Mouse (Mus musculus) R1 (cell line): ENCODE measurements around the gene Commd1.

Source experiments
- DNase-seq: peaks from one replicate; pipeline ENCODE4 v3.0.0-alpha.2; 2018; ENCODE audit warnings: low read depth, low spot score

Gene Commd1

DNA sequence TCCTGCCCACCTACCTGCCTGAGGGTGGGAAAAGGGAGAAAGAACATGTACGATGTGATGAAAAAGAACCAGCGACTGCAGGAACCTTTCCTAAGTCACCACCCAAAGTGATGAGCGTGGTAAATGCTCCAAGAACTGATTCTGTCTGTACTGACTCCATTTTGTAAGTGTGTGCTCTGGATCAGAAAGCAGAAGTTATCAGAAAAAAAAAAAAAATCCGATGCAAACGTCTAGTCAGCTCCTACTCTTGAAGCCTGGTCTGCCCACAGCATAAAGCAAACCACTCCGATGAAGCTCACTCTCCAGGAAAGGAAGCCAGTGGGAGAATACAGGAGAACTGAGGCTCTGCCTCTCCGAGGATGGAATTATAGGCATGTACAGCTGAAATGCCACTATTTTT lies 29.5 kb downstream of the Commd1 start:
- DNase-seq, result no peak

GRCm38 (mm10) chr11:22950131-22950530 lies 32.1 kb downstream of the Commd1 start:
- peak; percentile 85 for DNase-seq

DNA sequence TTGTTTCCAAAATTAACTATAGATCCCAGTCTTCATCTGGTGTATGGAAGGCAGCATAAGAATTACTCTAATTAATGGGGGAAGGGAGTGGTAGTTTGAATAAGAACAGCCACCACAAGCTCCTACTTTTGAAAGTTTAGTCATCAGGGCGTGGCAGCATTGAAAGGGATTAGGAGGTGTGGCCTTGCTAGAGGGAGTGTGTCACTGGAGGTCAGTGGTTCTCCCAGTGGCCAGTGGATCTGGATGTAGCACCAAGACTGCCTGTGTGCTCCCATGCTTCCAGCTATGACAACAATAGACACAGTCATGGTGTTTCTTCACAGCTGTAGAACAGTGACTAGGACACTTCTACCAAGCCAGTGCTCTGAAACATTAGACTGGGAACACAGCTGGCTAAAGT lies 33.1 kb downstream of the Commd1 start:
- DNase-seq, result peak; percentile 94

DNA sequence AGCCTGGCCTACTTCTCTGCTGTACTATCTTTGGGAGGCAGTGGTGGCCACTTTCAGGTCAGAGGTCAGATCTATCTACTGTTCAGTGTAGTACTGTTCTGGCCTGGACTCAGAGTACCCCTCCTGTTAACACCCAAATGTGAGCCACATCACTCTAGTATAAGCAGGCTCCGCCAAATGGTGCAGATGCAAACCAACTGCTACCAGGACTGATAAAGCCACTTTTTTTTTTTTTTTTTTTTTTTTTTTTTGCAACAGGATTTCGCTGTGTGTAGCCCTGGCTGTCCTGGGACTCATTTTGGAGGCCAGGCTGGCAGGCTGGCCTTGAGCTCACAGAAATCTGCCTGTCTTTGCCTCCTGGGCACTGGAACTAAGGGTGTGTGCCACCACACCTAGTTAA lies 43.2 kb downstream of the Commd1 start:
- no peak for DNase-seq

DNA sequence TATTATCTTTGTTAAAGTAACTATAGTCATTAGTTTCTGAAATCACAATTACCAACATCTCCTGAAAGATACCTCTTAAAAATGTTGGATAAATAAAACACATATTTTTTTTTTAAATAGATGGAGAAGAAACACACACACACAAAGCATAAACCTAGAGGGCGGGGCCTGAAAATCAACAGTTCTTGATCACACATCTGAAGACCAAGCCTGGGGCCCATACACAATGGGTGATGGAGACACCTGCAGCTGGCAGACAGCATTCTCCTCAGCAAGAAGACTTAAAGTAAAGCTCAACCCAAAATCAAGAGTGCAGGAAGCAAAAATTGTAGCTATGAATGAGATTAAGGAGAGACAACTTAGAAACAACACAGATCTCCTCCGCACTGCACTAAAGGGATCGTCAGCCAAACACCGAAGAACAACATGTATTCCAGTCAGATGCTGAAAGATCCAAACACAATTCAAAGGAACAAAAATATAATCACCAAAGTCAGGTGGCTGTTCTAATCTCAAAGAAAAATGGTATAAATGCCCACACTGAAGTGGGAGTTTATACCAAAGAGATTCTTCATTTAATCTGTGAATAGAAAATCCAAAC lies 44.4 kb downstream of the Commd1 start:
- no peak for DNase-seq

- DNase-seq, result peak; percentile 66
Measured at GRCm38 (mm10) chr11:22936446-22937125, 45.6 kb downstream of the Commd1 start.

DNA sequence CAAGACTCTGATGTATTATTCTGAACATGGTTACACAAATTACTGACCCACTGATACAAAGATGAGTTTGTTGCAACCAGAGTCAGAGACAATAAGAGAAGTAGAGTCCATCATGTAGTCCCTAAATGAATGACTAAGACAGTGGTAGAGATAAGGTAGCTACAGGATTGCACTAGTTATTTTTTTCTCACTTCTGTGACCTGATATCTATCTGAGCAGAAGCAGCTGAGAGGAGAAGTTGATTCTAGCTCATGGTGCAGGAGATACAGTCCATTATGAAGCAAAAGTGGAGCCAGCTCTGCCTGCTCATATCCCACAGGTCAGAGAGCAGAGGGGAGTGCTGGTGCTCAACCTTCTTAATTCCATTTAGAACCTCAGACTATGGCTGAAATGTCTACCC lies 50.0 kb downstream of the Commd1 start:
- DNase-seq, result no peak

- DNase-seq, result no peak
Measured at GRCm38 (mm10) chr11:22931320-22931905, 50.8 kb downstream of the Commd1 start.

DNA sequence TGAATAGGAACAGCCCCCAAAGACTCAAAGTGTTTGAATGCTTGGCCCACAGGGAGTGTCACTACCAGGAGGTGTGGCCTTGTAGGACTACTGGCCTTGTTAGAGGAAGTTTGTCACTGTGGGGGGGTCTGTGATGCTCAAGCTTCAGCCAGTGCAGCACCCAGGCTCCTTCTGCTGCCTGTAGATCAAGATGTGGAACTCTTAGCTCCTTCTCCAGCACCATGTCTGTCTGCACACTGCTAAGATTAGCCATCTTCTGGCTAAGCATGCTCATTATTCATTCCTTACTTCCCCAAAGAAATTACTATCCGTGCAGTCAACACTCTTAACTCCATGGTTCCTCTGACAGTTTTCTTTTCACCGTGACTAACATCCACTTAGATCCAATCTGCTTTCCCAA lies 52.1 kb downstream of the Commd1 start:
- DNase-seq, result no peak

DNA sequence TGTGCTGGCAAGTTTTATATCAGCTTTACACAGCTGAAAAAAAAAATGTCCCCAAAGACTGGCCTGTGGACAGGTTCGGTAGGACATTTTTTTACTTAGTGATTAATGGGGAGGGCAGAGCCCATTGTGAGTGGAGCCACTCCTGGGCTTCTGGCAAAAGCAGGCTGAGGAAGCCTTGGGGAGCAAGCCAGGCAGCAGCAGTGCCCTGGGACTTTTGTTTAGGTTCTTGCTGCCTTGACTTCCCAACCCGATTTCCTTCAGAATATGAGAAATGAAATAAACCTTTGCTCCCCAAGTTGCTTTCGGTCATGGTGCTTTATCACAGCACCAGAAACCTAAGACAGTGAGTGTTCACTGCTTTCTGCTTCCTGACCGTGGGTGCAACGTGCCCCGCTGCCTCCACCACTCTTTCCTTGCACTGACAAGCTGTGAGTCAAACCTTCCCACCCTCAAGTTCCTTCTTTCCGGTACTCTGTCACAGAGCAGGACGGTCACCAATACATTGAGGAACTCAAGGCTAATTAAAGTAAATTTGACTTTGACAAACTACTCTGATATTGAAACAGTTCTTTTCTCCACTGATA lies 53.5 kb downstream of the Commd1 start:
- DNase-seq, result no peak

- DNase-seq, result no peak
Measured at GRCm38 (mm10) chr11:22923606-22924005, 58.6 kb downstream of the Commd1 start.

GRCm38 (mm10) chr11:22922546-22922945 lies 59.6 kb downstream of the Commd1 start:
- DNase-seq, result no peak

- no peak for DNase-seq
Measured at GRCm38 (mm10) chr11:22919336-22919735, 62.8 kb downstream of the Commd1 start.

DNA sequence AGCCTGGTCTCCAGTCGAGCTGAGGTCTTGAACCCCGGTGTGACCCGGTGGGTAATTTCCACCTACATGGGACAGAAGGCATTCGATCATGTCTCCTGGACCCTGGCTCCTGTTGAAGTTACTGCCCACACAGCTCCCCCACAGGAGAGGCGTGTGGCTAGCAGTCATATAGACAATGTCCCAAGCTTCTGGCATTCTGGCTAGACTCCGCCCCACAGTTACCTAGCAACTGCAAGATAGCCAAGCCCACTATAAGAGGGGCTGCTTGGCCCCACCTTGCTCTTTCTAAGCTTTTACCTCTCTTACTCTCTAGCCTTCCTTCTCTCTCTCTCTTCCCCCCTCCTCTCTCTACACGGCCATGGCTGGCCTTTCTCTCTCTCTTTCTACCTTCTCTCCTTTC lies 64.4 kb downstream of the Commd1 start:
- DNase-seq, result peak; percentile 86

DNA sequence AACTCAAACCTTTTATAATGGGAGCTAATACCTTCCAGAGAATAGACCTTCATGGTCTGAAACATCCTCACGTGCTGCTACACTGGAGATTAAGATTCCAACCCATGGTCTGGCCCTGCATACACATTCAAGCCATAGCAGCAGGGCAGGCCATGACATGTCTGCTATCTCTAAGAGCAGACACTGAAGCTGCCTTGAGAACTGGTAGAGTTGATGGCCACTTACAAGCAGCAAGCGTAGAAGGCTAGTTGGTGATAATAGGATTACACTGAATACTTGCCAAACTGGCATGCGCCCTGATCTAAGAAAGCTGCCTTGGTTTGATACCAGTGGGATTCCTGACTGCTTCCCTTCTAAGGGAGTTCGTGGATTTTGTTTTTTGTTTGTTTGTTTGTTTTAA lies 68.4 kb downstream of the Commd1 start:
- no peak for DNase-seq

DNA sequence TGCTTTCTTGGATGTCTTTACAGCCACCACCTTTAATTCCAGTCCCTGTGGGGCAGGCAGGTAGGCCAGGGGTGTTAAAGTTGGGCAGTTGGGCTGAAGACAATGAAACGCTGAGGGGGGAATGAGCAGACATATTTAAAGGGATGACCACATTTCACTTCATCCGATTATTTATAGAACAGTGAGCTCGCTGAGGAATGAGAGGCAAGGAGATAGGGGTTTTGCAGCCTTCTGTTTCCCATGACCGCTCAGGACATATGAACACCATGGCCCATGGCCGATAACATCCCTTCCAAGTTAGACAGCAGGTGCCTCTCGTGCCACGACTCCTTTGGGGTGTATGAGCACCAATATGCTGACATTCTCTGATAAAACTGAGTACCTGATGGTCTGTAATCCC lies 70.4 kb downstream of the Commd1 start:
- DNase-seq, result no peak

- DNase-seq, result no peak
Measured at GRCm38 (mm10) chr11:22906453-22906865, 75.7 kb downstream of the Commd1 start.

DNA sequence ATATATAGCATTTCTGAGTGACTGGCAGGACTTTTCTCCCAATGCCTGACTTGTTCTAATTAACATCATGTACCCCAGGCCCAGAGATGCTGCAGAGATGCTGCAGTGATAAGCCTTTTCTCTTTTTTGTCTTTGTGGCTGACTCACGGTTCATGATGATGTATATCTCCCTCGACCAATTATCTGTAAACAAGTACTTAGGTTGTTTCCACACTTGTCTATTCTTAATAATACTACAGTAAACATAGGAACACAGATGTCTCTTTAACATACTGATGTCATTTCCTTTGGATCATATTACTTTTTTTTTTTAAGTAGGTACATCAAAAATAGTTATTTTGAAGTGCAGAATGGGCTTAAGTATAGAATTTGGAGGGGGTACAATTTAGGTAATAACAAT lies 79.3 kb downstream of the Commd1 start:
- DNase-seq, result no peak

DNA sequence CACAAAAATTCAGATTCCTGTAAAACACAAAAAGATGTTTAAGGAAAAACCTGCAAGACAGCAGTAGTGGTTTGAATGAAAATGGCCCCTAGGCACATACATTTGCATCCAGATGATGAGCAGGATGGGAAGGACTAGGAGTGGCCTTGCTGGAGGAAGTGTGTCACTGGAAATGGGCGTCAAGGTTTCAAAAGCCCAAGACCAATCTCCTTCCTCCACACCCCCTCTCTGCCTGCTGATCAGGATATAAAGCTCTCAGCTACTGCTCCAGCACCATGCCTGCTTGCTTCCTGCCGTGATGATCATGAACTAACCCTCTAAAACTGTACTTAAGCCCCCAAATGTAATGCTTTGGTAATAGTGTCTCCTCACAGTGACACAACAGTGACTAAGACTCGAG lies 82.1 kb downstream of the Commd1 start:
- peak; percentile 85 for DNase-seq

GRCm38 (mm10) chr11:22897642-22898041 lies 84.5 kb downstream of the Commd1 start:
- peak; percentile 73 for DNase-seq

GRCm38 (mm10) chr11:22897127-22897526 lies 85.1 kb downstream of the Commd1 start:
- DNase-seq, result no peak

GRCm38 (mm10) chr11:22893075-22893474 lies 89.1 kb downstream of the Commd1 start:
- no peak for DNase-seq

GRCm38 (mm10) chr11:22892466-22892865 lies 89.7 kb downstream of the Commd1 start:
- DNase-seq, result no peak
